Mouse (Mus musculus) liver, embryonic 14.5 days (tissue): ENCODE measurements around the gene Cd93. TPM values are rescaled to one million over a fixed set of nuclear protein-coding genes. Genes with fewer than 3 reads are reported as not detected.

ENCODE experiments used
- ATAC-seq: fragments of 200-750 bp; cut with Nextera tagmentation; 2 replicates; pipeline ENCODE4 v1.8.0; 2017; ENCODE audit warnings: moderate number of reproducible peaks, mild to moderate bottlenecking, moderate library complexity; ENCODE audit not compliant: insufficient read depth
- DNase-seq, 3 experiments: peaks; one replicate each; pipeline ENCODE4 v3.0.0-alpha.2; 2012 to 2013; ENCODE audit warnings: low read depth in 3 of 3, low spot score in 3 of 3
- H3K27ac ChIP-seq: fragments of 300-500 bp; sonication (generic); 2 replicates; pipeline ENCODE4 v1.5.1; 2014; ENCODE audit warnings: moderate library complexity, mild to moderate bottlenecking, control low read depth, inconsistent platforms
- H3K27me3 ChIP-seq: fragments of 300-500 bp; sonication (generic); 2 replicates; pipeline ENCODE4 v1.6.1; 2014; ENCODE audit warnings: mild to moderate bottlenecking, low read length, moderate library complexity; ENCODE audit not compliant: control insufficient read depth, insufficient read depth
- H3K36me3 ChIP-seq: fragments of 300-500 bp; sonication (generic); replicated peaks from 2 replicates; pipeline ENCODE4 v1.6.1; 2014; ENCODE audit warnings: low read depth; ENCODE audit not compliant: control insufficient read depth, insufficient read depth
- H3K4me1 ChIP-seq, 2 experiments: fragments of 200-500 bp in 1 of 2; fragments of 300-500 bp in 1 of 2; sonication (generic) in 1 of 2; replicated peaks; 2 replicates each; pipeline ENCODE4 v1.6.1; 2012 to 2014; ENCODE audit warnings: antibody characterized with exemption in 1 of 2, inconsistent platforms in 1 of 2, low read length in 1 of 2; ENCODE audit not compliant: control insufficient read depth in 2 of 2, insufficient read depth in 2 of 2
- H3K4me2 ChIP-seq: fragments of 300-500 bp; sonication (generic); 2 replicates; pipeline ENCODE4 v1.6.1; 2014; ENCODE audit warnings: low read depth, mild to moderate bottlenecking, control low read depth, moderate library complexity
- H3K4me3 ChIP-seq, 2 experiments: fragments of 200-500 bp in 1 of 2; fragments of 300-500 bp in 1 of 2; sonication (generic) in 1 of 2; 2 replicates each; pipeline ENCODE4 v1.5.1; 2012 to 2014; ENCODE audit warnings: low read depth in 2 of 2, low read length in 2 of 2, mild to moderate bottlenecking in 2 of 2, control low read depth in 1 of 2, inconsistent platforms in 1 of 2, moderate library complexity in 1 of 2; ENCODE audit not compliant: insufficient read depth in 1 of 2
- H3K9ac ChIP-seq: fragments of 300-500 bp; sonication (generic); replicated peaks from 2 replicates; pipeline ENCODE4 v1.6.1; 2014; ENCODE audit warnings: mild to moderate bottlenecking, control low read depth, moderate library complexity
- H3K9me3 ChIP-seq: fragments of 300-500 bp; sonication (generic); 2 replicates; pipeline ENCODE4 v1.6.1; 2016; ENCODE audit warnings: low read length, mixed read lengths; ENCODE audit not compliant: control insufficient read depth
- CTCF ChIP-seq: IDR thresholded peaks from 2 replicates; pipeline ENCODE4 v1.5.1; 2016; ENCODE audit warnings: antibody characterized with exemption, low read depth, control low read depth
- EP300 ChIP-seq: IDR thresholded peaks from 2 replicates; pipeline ENCODE4 v1.6.1; 2016; ENCODE audit warnings: antibody characterized with exemption, low read depth
- WGBS: fragments of 180-500 bp; shearing (Covaris S2); extraction: QIAGEN DNeasy Blood & Tissue Kit; methylation state at CpG from one replicate; pipeline ENCODE4 v1.1.7; 2014; ENCODE audit not compliant: insufficient replicate concordance; 5-methylcytosine and 5-hydroxymethylcytosine counted together
- polyA plus RNA-seq, 2 experiments: library from polyadenylated mRNA; depleted of rRNA in 1 of 2; stranded (reverse) in 1 of 2; unstranded in 1 of 2; fragments of >200 nt; fragmentation: Nextera tagmentation in 1 of 2; extraction: Ambion mirVana in 1 of 2; gene quantifications; 2 replicates each; pipeline versions ENCODE4 v1.2.1 to v1.2.3; 2012 to 2014

Cd93 gene
- polyA plus RNA-seq, 2 experiments = 1.5 to 1.8 TPM

DNA sequence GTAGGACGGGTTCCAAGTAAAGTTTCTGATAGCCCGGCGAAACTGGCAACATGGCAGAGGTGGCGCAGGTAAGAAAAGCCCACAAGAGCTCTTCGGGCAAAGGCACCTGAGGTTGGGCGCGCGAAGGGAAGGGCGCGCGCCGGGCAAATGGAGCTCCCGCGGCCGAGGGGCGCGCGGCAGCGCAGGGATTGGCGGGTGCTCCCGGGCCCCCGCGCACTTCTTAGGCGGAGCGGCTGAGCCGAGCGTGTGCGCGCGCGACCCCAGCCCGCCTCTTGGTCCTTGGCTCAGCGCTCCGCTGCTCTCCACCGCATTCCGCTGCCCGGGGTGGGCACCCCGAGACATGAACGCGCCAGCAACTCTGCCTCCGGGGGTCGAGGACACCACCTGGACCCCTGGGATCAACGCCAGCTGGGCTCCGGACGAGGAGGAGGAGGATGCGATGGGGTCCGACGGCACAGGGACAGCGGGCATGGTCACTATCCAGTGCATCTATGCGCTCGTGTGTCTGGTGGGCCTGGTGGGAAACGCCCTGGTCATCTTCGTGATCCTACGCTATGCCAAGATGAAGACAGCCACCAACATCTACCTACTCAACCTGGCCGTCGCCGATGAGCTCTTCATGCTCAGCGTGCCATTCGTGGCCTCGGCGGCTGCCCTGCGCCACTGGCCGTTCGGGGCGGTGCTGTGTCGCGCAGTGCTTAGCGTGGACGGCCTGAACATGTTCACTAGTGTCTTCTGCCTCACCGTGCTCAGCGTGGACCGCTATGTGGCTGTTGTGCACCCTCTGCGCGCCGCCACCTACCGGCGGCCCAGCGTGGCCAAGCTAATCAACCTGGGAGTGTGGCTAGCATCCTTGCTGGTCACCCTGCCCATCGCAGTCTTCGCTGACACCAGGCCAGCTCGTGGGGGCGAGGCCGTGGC is 48.0 kb downstream of the Cd93 start, which contains the start of gene Sstr4:
Sstr4 (plus strand) TSS at position 214 of the 921 bp plus-strand sequence.
- 6% methylated on average over 82 of the region's 83 CpGs for WGBS
- Histone ChIP-seq H3K9ac (no peak within 1 kb of the TSS), H3K36me3 (no peaks in the 10 kb centered on the region), H3K27me3 (peaks cover 13% of the 10 kb centered on the region), H3K4me1 (no peaks in the 10 kb centered on the region), H3K4me2 (peak within 1 kb of the TSS; percentile 56), H3K27ac (no peak within 1 kb of the TSS), H3K9me3 (no peaks in the 10 kb centered on the region), H3K4me3 (peak within 1 kb of the TSS in 1 of 2 experiments; percentile 33; a peak in 2 of 4 replicates)
- TF ChIP-seq CTCF (peak; percentile 68), EP300 (no peak)
- DNase-seq = no peak
- ATAC-seq = no peak

DNA sequence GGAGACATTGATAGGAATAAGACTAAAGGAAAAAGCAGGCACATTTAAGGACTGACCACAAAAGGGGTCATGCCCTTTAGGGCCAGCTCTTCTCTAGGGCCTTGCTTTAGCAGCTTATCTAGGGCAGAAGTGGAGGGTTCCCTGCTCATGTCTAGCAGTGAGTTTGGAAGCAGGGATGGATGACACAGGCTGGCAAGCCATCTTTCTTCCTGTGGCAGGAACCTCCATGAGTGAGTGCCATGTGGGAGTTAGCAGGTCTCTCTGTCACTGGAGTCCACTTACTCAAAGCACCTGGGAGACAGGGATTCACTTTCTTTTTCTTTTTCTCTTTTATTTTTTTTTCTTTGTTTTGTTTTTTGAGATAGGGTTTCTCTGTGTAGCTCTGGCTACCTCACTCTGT is 49.5 kb downstream of the Cd93 start:
- Histone ChIP-seq H3K36me3 (no peaks in the 10 kb centered on the region), H3K4me3 (no peak overlapping the region), H3K27me3 (peaks cover 13% of the 10 kb centered on the region), H3K27ac (no peak overlapping the region), H3K4me2 (no peak overlapping the region), H3K9me3 (no peaks in the 10 kb centered on the region), H3K4me1 (no peaks in the 10 kb centered on the region), H3K9ac (no peak overlapping the region)
- DNase-seq (no peak), ATAC-seq (no peak)
- TF ChIP-seq CTCF (no peak), EP300 (no peak)

DNA sequence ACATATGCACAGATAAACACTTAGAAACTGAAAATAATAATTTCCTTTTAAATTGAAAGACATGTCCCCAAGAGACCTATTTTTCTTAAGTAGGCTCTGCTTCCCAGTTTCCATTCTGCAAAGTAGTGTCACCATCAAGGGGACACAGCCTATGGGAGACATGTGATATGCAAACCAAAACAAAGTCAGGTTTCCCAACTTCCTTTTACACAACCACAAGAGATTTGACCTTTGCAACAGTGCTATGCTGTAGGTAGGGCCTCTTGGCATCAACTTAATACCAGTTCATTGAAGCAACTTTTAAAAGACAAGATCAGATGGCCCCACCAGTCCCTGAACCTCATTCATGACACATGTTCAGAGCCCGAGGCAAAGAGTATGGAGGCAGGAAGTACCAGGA is 50.2 kb downstream of the Cd93 start:
- Histone ChIP-seq H3K9ac (no peak overlapping the region), H3K4me3 (no peak overlapping the region), H3K27ac (no peak overlapping the region), H3K36me3 (no peaks in the 10 kb centered on the region), H3K9me3 (no peaks in the 10 kb centered on the region), H3K4me1 (no peaks in the 10 kb centered on the region), H3K27me3 (peaks cover 13% of the 10 kb centered on the region), H3K4me2 (no peak overlapping the region)
- no peak for TF ChIP-seq CTCF
- no peak for TF ChIP-seq EP300
- ATAC-seq = no peak
- no peak for DNase-seq
- 19% methylated on average over 1 of the region's 1 CpGs for WGBS

DNA sequence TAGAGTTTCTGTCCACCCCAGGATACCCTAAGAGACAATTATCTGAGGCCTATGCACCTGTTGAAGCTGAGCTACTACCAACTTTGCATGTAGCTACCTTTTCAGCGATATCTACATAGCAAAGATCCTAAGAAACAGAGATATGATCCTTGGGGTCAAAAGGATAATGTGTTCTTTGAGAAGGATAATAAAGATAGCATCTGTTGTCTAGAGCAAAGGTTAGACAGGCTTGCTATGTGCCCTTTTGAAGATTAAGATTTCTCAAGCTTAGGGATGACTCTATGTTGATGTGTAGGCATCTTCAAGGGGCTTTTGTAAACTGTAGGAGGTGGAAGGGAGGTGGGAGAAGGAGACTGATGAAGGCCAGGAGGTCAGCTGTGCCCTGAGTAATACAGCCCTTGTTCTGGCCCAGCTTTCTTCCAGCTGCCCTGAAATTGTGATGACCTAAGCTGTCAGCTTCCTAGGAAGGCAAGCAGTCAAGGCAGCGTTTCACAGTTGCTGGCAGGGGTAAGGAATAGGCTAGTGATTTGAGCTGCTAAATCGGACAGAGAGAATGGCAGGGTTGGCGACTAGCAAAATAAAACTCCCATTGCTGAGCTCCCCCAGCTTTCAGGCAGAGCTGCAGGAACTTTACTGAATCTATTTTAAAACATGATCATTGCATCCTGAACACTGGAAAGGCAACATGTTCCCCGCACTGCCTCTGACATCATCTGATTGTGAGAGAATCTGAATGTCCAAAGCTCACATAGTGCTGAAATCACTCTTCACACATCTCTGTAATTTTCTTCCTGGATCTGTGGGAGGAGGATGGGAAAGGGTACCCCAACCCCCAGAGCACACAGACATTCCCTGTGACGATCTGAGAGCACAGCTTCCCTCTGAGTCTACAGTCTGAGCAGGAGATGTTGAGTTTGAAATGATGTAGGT is 55.4 kb downstream of the Cd93 start:
- TF ChIP-seq EP300 = no peak
- TF ChIP-seq CTCF = no peak

DNA sequence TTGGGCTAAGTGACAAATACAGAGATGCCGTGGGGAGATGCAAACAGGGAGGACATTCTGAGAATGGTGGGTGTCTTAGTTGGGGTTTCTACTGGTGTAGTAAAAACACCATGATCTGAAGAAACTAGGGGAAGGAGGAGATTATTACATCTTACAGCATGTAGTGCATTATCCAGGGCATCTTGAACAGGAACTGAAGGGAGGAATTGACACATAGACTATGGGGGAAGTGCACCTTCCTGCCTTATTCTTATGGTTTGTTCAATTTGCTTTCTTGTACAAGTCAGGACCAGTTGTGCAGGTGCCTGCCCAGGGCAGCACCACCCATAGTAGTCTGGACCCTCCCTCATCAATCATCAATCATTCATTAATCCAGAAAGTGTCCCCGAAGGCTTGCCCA is 56.4 kb downstream of the Cd93 start:
- Histone ChIP-seq H3K4me3 (no peak overlapping the region), H3K27me3 (no peaks in the 10 kb centered on the region), H3K4me2 (no peak overlapping the region), H3K27ac (no peak overlapping the region), H3K4me1 (no peaks in the 10 kb centered on the region), H3K36me3 (no peaks in the 10 kb centered on the region), H3K9ac (no peak overlapping the region), H3K9me3 (no peaks in the 10 kb centered on the region)
- TF ChIP-seq EP300 (no peak), CTCF (no peak)
- no peak for ATAC-seq
- DNase-seq = no peak
- WGBS = 71% methylated on average over 2 of the region's 2 CpGs

More for the DNA sequence above, 55.4 kb downstream of the Cd93 start:
- Histone ChIP-seq H3K4me1 (no peaks in the 10 kb centered on the region), H3K27me3 (no peaks in the 10 kb centered on the region), H3K9me3 (no peaks in the 10 kb centered on the region), H3K36me3 (no peaks in the 10 kb centered on the region), H3K9ac (no peak overlapping the region), H3K27ac (no peak overlapping the region), H3K4me3 (no peak overlapping the region), H3K4me2 (no peak overlapping the region)
- 48% methylated on average over 6 of the region's 6 CpGs for WGBS
- DNase-seq = no peak
- ATAC-seq = no peak

Other genes starting within 250 kb of the Cd93 start
- not detected in 2 replicates for gene Sstr4, start 48.2 kb downstream of the Cd93 start, polyA plus RNA-seq (2012; rRNA removed)
- gene Sstr4, start 48.2 kb downstream of the Cd93 start, polyA plus RNA-seq (2014; fragmentation: Nextera tagmentation; extraction: Ambion mirVana) = not detected in 2 replicates
- gene Thbd, start 35.4 kb downstream of the Cd93 start, polyA plus RNA-seq (2012; rRNA removed) = 0.67 and 0.74 TPM in 2 replicates
- gene Thbd, start 35.4 kb downstream of the Cd93 start, polyA plus RNA-seq (2014; fragmentation: Nextera tagmentation; extraction: Ambion mirVana) = 0.95 and 1.4 TPM in 2 replicates
- gene Nxt1, start 229.0 kb upstream of the Cd93 start, polyA plus RNA-seq (2012; rRNA removed) = 34.8 and 43.9 TPM in 2 replicates
- 61.9 and 63.6 TPM in 2 replicates for gene Nxt1, start 229.0 kb upstream of the Cd93 start, polyA plus RNA-seq (2014; fragmentation: Nextera tagmentation; extraction: Ambion mirVana)
- 3.9 and 5.1 TPM in 2 replicates for gene Gzf1, start 237.5 kb upstream of the Cd93 start, polyA plus RNA-seq (2012; rRNA removed)
- 7.4 and 7.9 TPM in 2 replicates for gene Gzf1, start 237.5 kb upstream of the Cd93 start, polyA plus RNA-seq (2014; fragmentation: Nextera tagmentation; extraction: Ambion mirVana)